Mouse (Mus musculus): ENCODE results near the gene Olfr1242. TPM values are rescaled to one million over a fixed set of nuclear protein-coding genes. Genes with fewer than 3 reads are reported as not detected.

The Olfr1242 gene
- not detected in 2 replicates for polyA plus RNA-seq (2014; fragmentation: Nextera tagmentation; extraction: Ambion mirVana)

DNA sequence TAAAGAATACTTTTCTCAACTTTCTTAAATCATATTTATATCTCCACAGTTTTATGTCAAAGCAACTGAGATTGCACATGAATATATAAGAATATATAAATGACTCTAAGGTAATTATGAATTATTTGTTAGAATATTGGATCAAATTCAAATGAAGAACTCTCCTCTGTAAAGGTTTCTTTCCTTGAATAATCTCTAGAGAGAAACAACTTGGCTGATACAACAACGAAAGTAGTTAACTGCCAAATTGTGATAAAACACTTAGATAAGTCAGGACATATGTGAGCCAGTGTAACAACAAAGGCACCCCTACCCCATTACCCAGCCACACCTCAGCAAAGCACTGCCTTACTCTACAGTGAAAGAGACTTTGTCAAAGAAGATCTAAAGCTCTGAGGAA lies at the start of gene Olfr1242:
Gene Olfr1242, minus strand, starts transcription at position 101 of the 400 bp plus-strand sequence.
- Histone ChIP-seq H3K4me1 (ENCODE audit: control insufficient read depth, insufficient read depth, low read length) (no peaks in the 10 kb centered on the region), H3K4me2 (ENCODE audit: low read depth, low read length) (no peak within 1 kb of the TSS), H3K9me3 (ENCODE audit: control insufficient read depth, low read length) (no peaks in the 10 kb centered on the region), H3K27me3 (ENCODE audit: control insufficient read depth, insufficient read depth, low read length) (no peaks in the 10 kb centered on the region), H3K27ac (ENCODE audit: low read depth, low read length) (no peak within 1 kb of the TSS), H3K9ac (replicated peaks; ENCODE audit: low read depth, low read length) (no peak within 1 kb of the TSS), H3K36me3 (ENCODE audit: control insufficient read depth, insufficient read depth, low read length) (no peaks in the 10 kb centered on the region), H3K4me3 (ENCODE audit: low read depth, low read length) (no peak within 1 kb of the TSS)
- no peak for ATAC-seq (ENCODE audit: low read depth)
- 93% methylated on average over 1 of the region's 1 CpGs for WGBS

- no peaks in the 10 kb centered on the region for H3K36me3 ChIP-seq (ENCODE audit: control insufficient read depth, insufficient read depth, low read length)
- H3K9me3 ChIP-seq (ENCODE audit: control insufficient read depth, low read length), result no peaks in the 10 kb centered on the region
- 60% methylated on average over 2 of the region's 2 CpGs for WGBS
- ATAC-seq (ENCODE audit: low read depth), result no peak
- H3K4me2 ChIP-seq (ENCODE audit: low read depth, low read length), result no peak overlapping the region
- H3K4me3 ChIP-seq (ENCODE audit: low read depth, low read length), result no peak overlapping the region
- no peaks in the 10 kb centered on the region for H3K27me3 ChIP-seq (ENCODE audit: control insufficient read depth, insufficient read depth, low read length)
- H3K27ac ChIP-seq (ENCODE audit: low read depth, low read length), result no peak overlapping the region
- no peak overlapping the region for H3K9ac ChIP-seq (replicated peaks; ENCODE audit: low read depth, low read length)
- H3K4me1 ChIP-seq (ENCODE audit: control insufficient read depth, insufficient read depth, low read length), result no peaks in the 10 kb centered on the region
Observed at GRCm38 (mm10) chr2:89544516-89544915, 46.4 kb upstream of the Olfr1242 start.

- ATAC-seq (ENCODE audit: low read depth), result no peak
- H3K4me1 ChIP-seq (ENCODE audit: control insufficient read depth, insufficient read depth, low read length), result no peaks in the 10 kb centered on the region
- H3K27ac ChIP-seq (ENCODE audit: low read depth, low read length), result no peak overlapping the region
- H3K4me2 ChIP-seq (ENCODE audit: low read depth, low read length), result no peak overlapping the region
- H3K9me3 ChIP-seq (ENCODE audit: control insufficient read depth, low read length), result no peaks in the 10 kb centered on the region
- no peaks in the 10 kb centered on the region for H3K27me3 ChIP-seq (ENCODE audit: control insufficient read depth, insufficient read depth, low read length)
- no peaks in the 10 kb centered on the region for H3K36me3 ChIP-seq (ENCODE audit: control insufficient read depth, insufficient read depth, low read length)
- 78% methylated on average over 1 of the region's 1 CpGs for WGBS
- no peak overlapping the region for H3K4me3 ChIP-seq (ENCODE audit: low read depth, low read length)
- H3K9ac ChIP-seq (replicated peaks; ENCODE audit: low read depth, low read length), result no peak overlapping the region
Observed at GRCm38 (mm10) chr2:89539923-89540322, 41.8 kb upstream of the Olfr1242 start.

DNA sequence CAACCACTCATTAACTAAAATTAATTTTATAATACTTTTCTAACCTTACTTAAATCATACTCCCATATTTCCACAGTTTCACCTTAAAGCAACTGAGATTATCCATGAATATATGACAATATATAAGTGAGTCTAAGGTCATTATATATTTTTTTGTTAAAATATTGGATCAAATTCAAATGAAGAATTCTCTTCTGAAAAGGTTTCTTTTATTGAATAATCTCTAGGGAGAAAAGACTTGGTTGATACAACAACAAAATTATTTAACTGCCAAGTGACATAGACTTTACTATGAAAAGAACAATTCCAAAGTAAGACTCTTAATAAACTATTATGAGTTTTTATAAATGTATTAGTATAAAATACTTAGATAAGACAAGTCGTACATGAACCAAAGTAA lies 33.3 kb upstream of the Olfr1242 start, which contains the start of gene Olfr1243:
Gene Olfr1243, minus strand, starts transcription at position 101 of the 400 bp plus-strand sequence.
- ATAC-seq (ENCODE audit: low read depth), result no peak
- H3K9ac ChIP-seq (replicated peaks; ENCODE audit: low read depth, low read length), result no peak within 1 kb of the TSS
- WGBS, result 93% methylated on average over 1 of the region's 1 CpGs
- no peaks in the 10 kb centered on the region for H3K4me1 ChIP-seq (ENCODE audit: control insufficient read depth, insufficient read depth, low read length)
- H3K4me2 ChIP-seq (ENCODE audit: low read depth, low read length), result no peak within 1 kb of the TSS
- no peak within 1 kb of the TSS for H3K27ac ChIP-seq (ENCODE audit: low read depth, low read length)
- H3K36me3 ChIP-seq (ENCODE audit: control insufficient read depth, insufficient read depth, low read length), result no peaks in the 10 kb centered on the region
- no peaks in the 10 kb centered on the region for H3K9me3 ChIP-seq (ENCODE audit: control insufficient read depth, low read length)
- no peak within 1 kb of the TSS for H3K4me3 ChIP-seq (ENCODE audit: low read depth, low read length)
- H3K27me3 ChIP-seq (ENCODE audit: control insufficient read depth, insufficient read depth, low read length), result no peaks in the 10 kb centered on the region

DNA sequence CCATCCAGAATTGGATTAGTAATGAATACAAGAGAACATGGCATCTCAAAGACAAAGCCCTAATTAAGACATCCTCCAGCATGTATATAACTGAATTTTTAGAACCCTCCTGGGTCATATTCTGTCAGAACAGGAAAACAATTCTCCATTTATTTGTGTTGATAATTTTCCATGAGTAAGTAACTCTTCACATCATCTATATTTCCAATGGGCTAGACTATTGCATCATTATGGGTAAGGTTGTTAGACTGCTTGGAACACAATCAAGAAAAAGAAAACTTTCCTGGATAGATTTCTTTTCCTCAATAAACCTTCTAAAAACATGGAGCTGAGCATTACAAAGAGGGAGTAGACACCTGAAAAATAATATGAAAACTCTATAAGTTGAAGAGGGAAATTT lies 11.1 kb downstream of the Olfr1242 start, which contains the start of gene Olfr1241:
Gene Olfr1241, minus strand, starts transcription at position 101 of the 400 bp plus-strand sequence.
- Histone ChIP-seq H3K9me3 (ENCODE audit: control insufficient read depth, low read length) (no peaks in the 10 kb centered on the region), H3K4me3 (ENCODE audit: low read depth, low read length) (no peak within 1 kb of the TSS), H3K4me2 (ENCODE audit: low read depth, low read length) (no peak within 1 kb of the TSS), H3K27me3 (ENCODE audit: control insufficient read depth, insufficient read depth, low read length) (no peaks in the 10 kb centered on the region), H3K9ac (replicated peaks; ENCODE audit: low read depth, low read length) (no peak within 1 kb of the TSS), H3K36me3 (ENCODE audit: control insufficient read depth, insufficient read depth, low read length) (no peaks in the 10 kb centered on the region), H3K27ac (ENCODE audit: low read depth, low read length) (no peak within 1 kb of the TSS), H3K4me1 (ENCODE audit: control insufficient read depth, insufficient read depth, low read length) (no peaks in the 10 kb centered on the region)
- no peak for ATAC-seq (ENCODE audit: low read depth)

DNA sequence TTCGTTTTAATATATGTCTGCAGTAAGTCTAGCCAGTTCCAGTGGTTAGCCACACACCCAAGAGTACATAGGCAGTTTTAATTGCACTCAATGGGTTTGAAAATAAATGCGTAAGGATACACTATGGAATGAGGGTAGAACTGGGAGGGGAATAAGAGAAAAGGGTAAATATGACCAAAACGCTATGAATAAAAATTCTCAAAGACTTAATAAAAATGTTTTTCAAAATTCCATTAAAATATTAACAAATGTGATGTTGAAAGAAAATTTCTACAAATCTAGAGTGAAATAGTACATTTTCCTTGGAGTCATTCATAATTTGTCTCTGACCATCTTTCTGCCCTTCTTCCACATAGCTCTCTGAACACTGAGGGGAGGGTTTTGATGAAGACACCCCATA lies 55.2 kb downstream of the Olfr1242 start, which contains the start of gene Olfr1240:
Gene Olfr1240, minus strand, starts transcription at position 101 of the 400 bp plus-strand sequence.
- no peak within 1 kb of the TSS for H3K4me3 ChIP-seq (ENCODE audit: low read depth, low read length)
- no peak within 1 kb of the TSS for H3K4me2 ChIP-seq (ENCODE audit: low read depth, low read length)
- no peak within 1 kb of the TSS for H3K9ac ChIP-seq (replicated peaks; ENCODE audit: low read depth, low read length)
- H3K4me1 ChIP-seq (ENCODE audit: control insufficient read depth, insufficient read depth, low read length), result no peaks in the 10 kb centered on the region
- no peaks in the 10 kb centered on the region for H3K36me3 ChIP-seq (ENCODE audit: control insufficient read depth, insufficient read depth, low read length)
- 88% methylated on average over 3 of the region's 3 CpGs for WGBS
- H3K27ac ChIP-seq (ENCODE audit: low read depth, low read length), result no peak within 1 kb of the TSS
- H3K27me3 ChIP-seq (ENCODE audit: control insufficient read depth, insufficient read depth, low read length), result no peaks in the 10 kb centered on the region
- ATAC-seq (ENCODE audit: low read depth), result no peak
- H3K9me3 ChIP-seq (ENCODE audit: control insufficient read depth, low read length), result no peaks in the 10 kb centered on the region

Other genes with a start within 250 kb of the Olfr1242 start
- not detected in 2 replicates for gene Olfr1228, start 244.3 kb downstream of the Olfr1242 start, polyA plus RNA-seq (2014; fragmentation: Nextera tagmentation; extraction: Ambion mirVana)
- not detected in 2 replicates for gene Olfr1229, start 210.3 kb downstream of the Olfr1242 start, polyA plus RNA-seq (2014; fragmentation: Nextera tagmentation; extraction: Ambion mirVana)
- not detected in 2 replicates for gene Olfr1230, start 201.1 kb downstream of the Olfr1242 start, polyA plus RNA-seq (2014; fragmentation: Nextera tagmentation; extraction: Ambion mirVana)
- gene Olfr1231, start 191.3 kb downstream of the Olfr1242 start, polyA plus RNA-seq (2014; fragmentation: Nextera tagmentation; extraction: Ambion mirVana), result not detected in 2 replicates
- gene Olfr1232, start 168.7 kb downstream of the Olfr1242 start, polyA plus RNA-seq (2014; fragmentation: Nextera tagmentation; extraction: Ambion mirVana), result not detected in 2 replicates
- not detected in 2 replicates for gene Olfr1233, start 155.9 kb downstream of the Olfr1242 start, polyA plus RNA-seq (2014; fragmentation: Nextera tagmentation; extraction: Ambion mirVana)
- gene Olfr1234, start 133.5 kb downstream of the Olfr1242 start, polyA plus RNA-seq (2014; fragmentation: Nextera tagmentation; extraction: Ambion mirVana), result not detected in 2 replicates
- gene Olfr1238, start 88.7 kb downstream of the Olfr1242 start, polyA plus RNA-seq (2014; fragmentation: Nextera tagmentation; extraction: Ambion mirVana), result not detected in 2 replicates
- not detected in 2 replicates for gene Olfr1239, start 77.9 kb downstream of the Olfr1242 start, polyA plus RNA-seq (2014; fragmentation: Nextera tagmentation; extraction: Ambion mirVana)
- gene Olfr1240, start 55.3 kb downstream of the Olfr1242 start, polyA plus RNA-seq (2014; fragmentation: Nextera tagmentation; extraction: Ambion mirVana), result not detected in 2 replicates
- not detected in 2 replicates for gene Olfr1241, start 11.2 kb downstream of the Olfr1242 start, polyA plus RNA-seq (2014; fragmentation: Nextera tagmentation; extraction: Ambion mirVana)
- gene Olfr1243, start 33.2 kb upstream of the Olfr1242 start, polyA plus RNA-seq (2014; fragmentation: Nextera tagmentation; extraction: Ambion mirVana), result not detected in 2 replicates
- not detected in 2 replicates for gene Olfr1245, start 80.1 kb upstream of the Olfr1242 start, polyA plus RNA-seq (2014; fragmentation: Nextera tagmentation; extraction: Ambion mirVana)
- gene Olfr1246, start 94.8 kb upstream of the Olfr1242 start, polyA plus RNA-seq (2014; fragmentation: Nextera tagmentation; extraction: Ambion mirVana), result not detected in 2 replicates
- gene Olfr1247, start 115.8 kb upstream of the Olfr1242 start, polyA plus RNA-seq (2014; fragmentation: Nextera tagmentation; extraction: Ambion mirVana), result not detected in 2 replicates
- not detected in 2 replicates for gene Olfr1248, start 119.9 kb upstream of the Olfr1242 start, polyA plus RNA-seq (2014; fragmentation: Nextera tagmentation; extraction: Ambion mirVana)
- gene Olfr1249, start 136.6 kb upstream of the Olfr1242 start, polyA plus RNA-seq (2014; fragmentation: Nextera tagmentation; extraction: Ambion mirVana), result not detected in 2 replicates
- not detected in 2 replicates for gene Olfr1250, start 163.1 kb upstream of the Olfr1242 start, polyA plus RNA-seq (2014; fragmentation: Nextera tagmentation; extraction: Ambion mirVana)
- not detected in 2 replicates for gene Olfr1251, start 173.6 kb upstream of the Olfr1242 start, polyA plus RNA-seq (2014; fragmentation: Nextera tagmentation; extraction: Ambion mirVana)
- not detected in 2 replicates for gene Olfr1252, start 226.7 kb upstream of the Olfr1242 start, polyA plus RNA-seq (2014; fragmentation: Nextera tagmentation; extraction: Ambion mirVana)